Mouse (Mus musculus) layer of hippocampus, postnatal 25 days (tissue): ENCODE measurements around the gene Gm3488. TPM values are rescaled to one million over a fixed set of nuclear protein-coding genes. Genes with fewer than 3 reads are reported as not detected.
A peak's percentile ranks its signal among the peaks of the same experiment; 100 is the strongest.
"Not testable (repeated sequence)": the region's sequence is repeated elsewhere in the genome, so short reads cannot be mapped to it uniquely, and the experiment has no call there.

ENCODE experiments used
- DNase-seq, 2 experiments: peaks; one replicate each; pipeline ENCODE4 v3.0.0; 2022; ENCODE audit warnings: mixed read lengths in 2 of 2, low spot score in 1 of 2; ENCODE audit errors: extremely low spot score in 1 of 2
- total RNA-seq, 2 experiments: library from RNA; stranded (reverse); gene quantifications; 2 replicates each; pipeline ENCODE4 v1.2.3; 2021

Gene Gm3488
- total RNA-seq = 1 to 10 TPM in 1 of 2 experiments, under 1 TPM in 1; 0.62 to 2.0 TPM

GRCm38 (mm10) chr14:5501374-5501773 lies at the start of gene Gm3488:
Gene Gm3488 (plus strand): TSS chr14:5501674.
- DNase-seq = not testable (repeated sequence)

DNA sequence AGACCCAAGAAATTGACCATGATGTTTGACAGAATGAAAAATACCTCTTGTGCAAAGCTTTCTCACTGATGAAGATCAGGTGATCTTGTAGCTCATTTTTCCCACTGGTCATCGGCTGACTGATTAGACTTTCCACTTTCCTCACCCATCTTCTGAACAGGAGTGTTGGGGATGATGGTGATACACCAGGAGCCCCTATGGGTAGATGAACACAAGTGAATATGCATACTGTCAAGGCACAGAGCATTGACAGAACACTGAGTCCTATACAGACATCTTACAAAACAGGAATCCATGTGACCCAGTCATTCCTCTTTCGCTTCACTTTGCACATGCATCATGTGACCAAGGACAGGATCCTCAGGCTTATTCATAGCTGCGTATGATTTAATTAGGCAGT lies 46.1 kb upstream of the Gm3488 start, which contains the start of gene Gm3194:
Gm3194 (minus strand) TSS at position 101 of the 400 bp plus-strand sequence.
- not testable (repeated sequence) for DNase-seq

DNA sequence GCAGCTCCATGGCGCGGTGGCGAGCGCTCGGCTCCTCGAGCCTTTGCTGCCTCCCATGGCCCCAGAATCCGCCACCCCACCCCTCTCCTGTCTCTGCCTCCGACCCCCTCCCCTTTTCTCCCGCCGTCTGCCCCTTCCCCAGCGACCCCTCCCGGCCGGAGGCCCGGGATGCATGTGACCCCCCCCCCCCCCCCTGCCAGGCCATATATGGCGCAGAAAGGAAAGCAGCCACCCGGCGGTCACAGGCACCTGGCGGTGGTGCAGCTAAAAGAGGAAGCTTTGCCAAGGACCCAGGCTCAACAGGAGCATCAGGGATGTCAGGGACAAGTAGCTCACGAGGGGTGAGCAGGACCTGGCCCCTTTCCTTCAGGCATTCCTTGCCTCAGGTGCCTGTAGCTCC lies 41.0 kb upstream of the Gm3488 start:
- DNase-seq = not testable (repeated sequence)

DNA sequence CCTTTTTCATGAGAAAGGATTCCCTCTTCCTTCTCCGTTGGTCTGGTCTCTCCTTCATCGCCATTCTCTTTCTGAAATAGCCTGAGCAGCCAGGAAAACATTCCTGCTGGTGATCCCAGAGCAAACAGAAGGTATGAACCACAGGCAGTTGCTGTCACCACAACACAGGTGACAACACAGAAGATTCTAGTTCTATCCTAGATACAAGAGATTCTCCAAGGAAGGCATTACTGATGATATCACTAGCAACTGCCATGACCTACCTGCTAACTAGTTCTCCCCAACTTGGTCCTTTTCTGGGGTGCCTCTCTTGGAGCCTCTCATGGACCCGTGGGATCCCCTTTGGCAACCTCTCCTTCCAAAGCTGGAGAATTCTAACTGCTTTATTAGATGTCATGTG lies 23.7 kb upstream of the Gm3488 start, which contains the start of gene Gm8246:
Gm8246 (minus strand) TSS at position 101 of the 400 bp plus-strand sequence.
- DNase-seq = not testable (repeated sequence)

DNA sequence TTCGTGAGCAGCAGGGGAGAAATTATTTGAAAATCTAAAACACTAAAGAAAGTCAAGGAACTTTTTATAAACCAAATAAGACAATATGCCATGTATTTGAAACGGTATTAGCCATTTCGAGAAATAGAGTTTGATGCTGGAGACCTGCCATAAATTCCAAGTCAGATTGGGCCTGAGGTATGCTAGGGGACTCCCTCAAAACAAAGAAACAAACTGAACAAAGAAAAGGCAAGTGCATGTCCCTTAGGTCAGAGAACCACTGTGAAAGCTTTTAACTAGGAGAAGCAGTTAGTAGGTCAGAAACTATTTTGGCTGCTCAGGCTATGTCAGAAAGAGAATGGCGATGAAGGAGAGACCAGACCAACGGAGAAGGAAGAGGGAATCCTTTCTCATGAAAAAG lies 17.6 kb upstream of the Gm3488 start, which contains the start of gene Gm3187:
Gm3187 (plus strand) TSS at position 301 of the 400 bp plus-strand sequence.
- DNase-seq = peak in 1 of 2 experiments; percentile 0

DNA sequence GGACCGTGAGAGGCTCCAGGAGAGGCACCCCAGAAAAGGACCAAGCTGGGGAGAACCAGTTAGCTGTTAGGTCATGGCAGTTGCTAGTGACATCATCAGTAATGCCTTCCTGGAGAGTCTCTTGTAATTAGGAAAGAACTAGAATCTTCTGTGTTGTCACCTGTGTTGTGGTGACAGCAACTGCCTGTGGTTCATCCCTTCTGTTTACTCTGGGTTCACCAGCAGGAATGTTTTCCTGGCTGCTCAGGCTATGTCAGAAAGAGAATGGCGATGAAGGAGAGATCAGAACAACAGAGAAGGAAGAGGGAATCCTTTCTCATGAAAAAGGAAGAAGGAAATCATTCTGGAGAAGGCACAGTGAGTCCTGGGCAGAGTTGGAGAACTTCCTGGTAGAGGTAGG lies 36.7 kb downstream of the Gm3488 start, which contains the start of gene Gm3532:
Gm3532 (plus strand) TSS at position 301 of the 400 bp plus-strand sequence.
- not testable (repeated sequence) for DNase-seq

Other genes with a start within 250 kb of the Gm3488 start
- gene Gm3526, start 241.1 kb upstream of the Gm3488 start, total RNA-seq = under 1 TPM in 1 of 2 experiments, not detected in 1; 0.15 TPM
- gene Gm3542, start 166.7 kb upstream of the Gm3488 start, total RNA-seq = not detected
- not detected for gene Gm3500, start 112.6 kb upstream of the Gm3488 start, total RNA-seq
- gene Gm3194, start 46.2 kb upstream of the Gm3488 start, total RNA-seq = 1 to 10 TPM; 3.6 to 4.8 TPM
- gene Gm8246, start 23.8 kb upstream of the Gm3488 start, total RNA-seq = not detected
- gene Gm3187, start 17.5 kb upstream of the Gm3488 start, total RNA-seq = not detected
- gene Gm3532, start 36.8 kb downstream of the Gm3488 start, total RNA-seq = not detected
- gene Gm8265, start 131.4 kb downstream of the Gm3488 start, total RNA-seq = not detected
- gene Gm9603, start 185.8 kb downstream of the Gm3488 start, total RNA-seq = not detected
- gene Gm3373, start 239.9 kb downstream of the Gm3488 start, total RNA-seq = under 1 TPM in 1 of 2 experiments, not detected in 1; 0.47 TPM